Mouse (Mus musculus): ENCODE measurements around the gene Dtwd1. TPM values are rescaled to one million over a fixed set of nuclear protein-coding genes. Genes with fewer than 3 reads are reported as not detected.
"Not testable (repeated sequence)": the region's sequence is repeated elsewhere in the genome, so short reads cannot be mapped to it uniquely, and the experiment has no call there.

Gene Dtwd1
- polyA plus RNA-seq, 1 experiment = 12.1 TPM

- 79% methylated on average over 12 of the region's 12 CpGs for WGBS
- H3K4me3 ChIP-seq (replicated peaks; ENCODE audit: control insufficient read depth, low read depth, low read length) = no peak overlapping the region
- no peak overlapping the region for H3K27ac ChIP-seq (ENCODE audit: control insufficient read depth, insufficient read depth, low read depth, low read length, poor library complexity)
- no peaks in the 10 kb centered on the region for H3K4me1 ChIP-seq (ENCODE audit: control insufficient read depth, insufficient read depth, low read length)
- TF ChIP-seq CTCF (IDR thresholded peaks at IDR 0.05; ENCODE audit: control insufficient read depth, insufficient read depth, low read length) (no peak), POLR2A (IDR thresholded peaks at IDR 0.05; ENCODE audit: borderline replicate concordance, control insufficient read depth, low read depth, low read length) (no peak)
Measured at GRCm38 (mm10) chr2:126195631-126196356, 43.9 kb downstream of the Dtwd1 start.

DNA sequence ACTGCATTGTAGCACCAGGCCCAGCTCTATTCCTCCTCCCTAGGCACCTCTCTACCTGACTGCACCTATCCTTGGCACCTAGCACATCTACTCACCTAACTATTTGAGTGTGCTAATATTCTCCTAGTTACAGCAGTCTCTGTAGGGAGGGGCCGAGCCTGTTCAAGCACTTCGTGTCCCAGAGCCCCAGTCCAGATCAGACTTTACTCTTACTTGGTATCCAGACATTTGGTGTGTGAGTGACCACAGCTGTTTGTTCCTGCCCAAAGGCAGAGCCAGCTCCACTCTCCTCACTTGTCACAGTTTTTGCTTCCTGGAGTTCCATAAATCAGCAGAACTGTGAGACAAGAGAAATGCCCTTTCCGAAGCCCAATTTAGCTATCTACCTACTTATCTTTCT, 47.0 kb downstream of the Dtwd1 start:
- H3K4me3 ChIP-seq (replicated peaks; ENCODE audit: control insufficient read depth, low read depth, low read length) = no peak overlapping the region
- 89% methylated on average over 3 of the region's 3 CpGs for WGBS
- TF ChIP-seq CTCF (IDR thresholded peaks at IDR 0.05; ENCODE audit: control insufficient read depth, insufficient read depth, low read length) = no peak
- H3K27ac ChIP-seq (ENCODE audit: control insufficient read depth, insufficient read depth, low read depth, low read length, poor library complexity) = no peak overlapping the region
- no peaks in the 10 kb centered on the region for H3K4me1 ChIP-seq (ENCODE audit: control insufficient read depth, insufficient read depth, low read length)

DNA sequence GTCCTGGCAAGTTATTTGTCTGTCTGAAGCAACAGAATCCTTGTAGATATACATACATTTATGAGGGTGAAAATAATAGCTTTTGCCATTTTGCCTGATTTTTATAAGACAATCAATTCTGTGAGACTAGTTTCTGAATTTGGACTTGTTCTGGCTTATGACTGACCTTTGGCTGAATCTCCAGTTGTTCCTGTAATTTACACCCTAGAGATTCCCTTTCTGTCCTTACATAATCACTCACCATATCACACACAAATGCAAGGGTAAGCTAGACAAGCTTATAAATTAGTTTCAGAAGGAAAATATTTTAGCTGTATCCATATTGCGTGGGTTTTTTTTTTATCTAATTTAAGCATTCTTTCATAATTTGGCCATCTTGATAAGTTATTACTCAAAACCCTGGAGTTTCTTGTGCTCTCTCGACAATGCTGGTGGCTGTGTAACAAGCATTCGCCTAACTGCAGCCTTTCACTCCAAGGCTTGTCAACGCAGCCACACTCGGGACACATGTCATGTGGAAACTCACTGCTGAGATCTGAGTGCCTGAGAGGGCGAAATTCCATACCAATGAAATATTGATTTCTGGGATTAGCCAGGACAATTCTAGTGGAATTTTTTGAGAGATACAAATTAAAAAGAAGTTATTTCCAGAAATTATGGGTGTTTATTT, 59.2 kb downstream of the Dtwd1 start:
- TF ChIP-seq POLR2A (IDR thresholded peaks at IDR 0.05; ENCODE audit: borderline replicate concordance, control insufficient read depth, low read depth, low read length) = no peak
- TF ChIP-seq CTCF (IDR thresholded peaks at IDR 0.05; ENCODE audit: control insufficient read depth, insufficient read depth, low read length) = no peak
- WGBS = 81% methylated on average over 6 of the region's 6 CpGs
- Histone ChIP-seq H3K27ac (ENCODE audit: control insufficient read depth, insufficient read depth, low read depth, low read length, poor library complexity) (no peak overlapping the region), H3K4me3 (replicated peaks; ENCODE audit: control insufficient read depth, low read depth, low read length) (no peak overlapping the region), H3K4me1 (ENCODE audit: control insufficient read depth, insufficient read depth, low read length) (no peaks in the 10 kb centered on the region)

DNA sequence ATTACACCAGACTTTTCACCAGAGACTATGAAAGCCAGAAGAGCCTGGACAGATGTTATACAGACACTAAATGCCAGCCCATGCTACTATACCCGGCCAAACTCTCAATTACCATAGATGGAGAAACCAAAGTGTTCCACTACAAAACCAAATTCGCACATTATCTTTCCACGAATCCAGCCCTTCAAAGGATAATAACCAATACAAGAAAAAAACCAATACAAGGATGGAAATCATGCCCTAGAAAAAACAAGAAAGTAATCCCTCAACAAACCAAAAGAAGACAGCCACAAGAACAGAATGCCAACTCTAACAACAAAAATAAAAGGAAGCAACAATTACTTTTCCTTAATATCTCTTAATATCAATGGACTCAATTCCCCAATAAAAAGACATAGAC, 62.9 kb downstream of the Dtwd1 start, which contains the start of gene Gm17555:
TSS of gene Gm17555 (plus strand) at position 301 of the 400 bp plus-strand sequence.
- H3K27ac ChIP-seq (ENCODE audit: control insufficient read depth, insufficient read depth, low read depth, low read length, poor library complexity); H3K4me3 ChIP-seq (replicated peaks; ENCODE audit: control insufficient read depth, low read depth, low read length); H3K4me1 ChIP-seq (ENCODE audit: control insufficient read depth, insufficient read depth, low read length): not testable (repeated sequence)
- 84% methylated on average over 3 of the region's 3 CpGs for WGBS

Other genes starting within 250 kb of the Dtwd1 start
- 0.95 and 1.1 TPM in 2 replicates for gene Fgf7, start 117.5 kb upstream of the Dtwd1 start, polyA plus RNA-seq (2011; ENCODE audit: insufficient read depth, insufficient read length, low replicate concordance, missing spikeins)
- gene Fam227b, start 137 bp upstream of the Dtwd1 start, polyA plus RNA-seq (2011; ENCODE audit: insufficient read depth, insufficient read length, low replicate concordance, missing spikeins) = not detected in 2 replicates
- not detected in 2 replicates for gene Gm17555, start 63.0 kb downstream of the Dtwd1 start, polyA plus RNA-seq (2011; ENCODE audit: insufficient read depth, insufficient read length, low replicate concordance, missing spikeins)